In genomic region chr5:24604656-24605100, GRCm38 (mm10) we compare ENCODE assay signal across 8 mouse cellular contexts. TPM values are rescaled to one million over a fixed set of nuclear protein-coding genes. Genes with fewer than 3 reads are reported as not detected.
A peak's percentile ranks its signal among the peaks of the same experiment; 100 is the strongest.
DNase-seq lines count a peak whose midpoint lies in the region; ATAC-seq lines count a peak whose summit lies in the region.

No protein-coding gene starts in this region.

- peak overlapping the region; percentile 92 for H3K9ac ChIP-seq in hindbrain, embryonic 13.5 days

- H3K4me2 ChIP-seq in hindbrain, embryonic 13.5 days, result peak overlapping the region; percentile 92

- H3K4me1 ChIP-seq in hindbrain, embryonic 13.5 days (replicated peaks), result peaks cover 75% of the 10 kb centered on the region

- intact Hi-C loops in left cerebral cortex, postnatal 14 days (cut with DNase I), result no loop called here

- H3K9me3 ChIP-seq in hindbrain, embryonic 13.5 days, result no peaks in the 10 kb centered on the region

- peak; percentile 71 for ATAC-seq in hindbrain, embryonic 13.5 days (ENCODE audit: low FRiP score)

- H3K36me3 ChIP-seq in hindbrain, embryonic 13.5 days, result no peaks in the 10 kb centered on the region

- peak overlapping the region; percentile 60 for H3K4me3 ChIP-seq in hindbrain, embryonic 13.5 days

- under 1% methylated on average over 46 of the region's 46 CpGs for WGBS in hindbrain, embryonic 13.5 days

- DNase-seq in adrenal gland, adult (ENCODE audit: inconsistent age in 2 of 2, low spot score in 1 of 2), result peak; percentile 95 to 97
- peak; percentile 87 for DNase-seq in cerebellum, adult 9-11 months
- DNase-seq in gastrocnemius, adult 18-20 months (ENCODE audit: low spot score), result peak; percentile 93
- DNase-seq in left cerebral cortex, postnatal 14 days (ENCODE audit: low spot score in 2 of 2), result peak; percentile 66 to 77
- DNase-seq in mesoderm, embryonic 11.5 days (ENCODE audit: low read depth, low spot score), result peak; percentile 91
- peak; percentile 91 for DNase-seq in skeletal muscle tissue, adult 2 months (ENCODE audit: low read depth, low spot score)
- no peak for DNase-seq in thymus, postnatal 36 days

- peak overlapping the region; percentile 99 for H3K27ac ChIP-seq in hindbrain, embryonic 13.5 days

- H3K27me3 ChIP-seq in hindbrain, embryonic 13.5 days, result 0 out of 2 replicates have a peak, but pooled peaks cover 3% of the 10 kb centered on the region

RNA-seq across cellular contexts. Expression of gene Chpf2, which starts 18.1 kb away (rescaled TPM):
- 10 to 100 TPM in 1 of 2 experiments, 1 to 10 TPM in 1; 8.9 to 10.3 TPM for total RNA-seq in gastrocnemius, adult 18-20 months (2021)
- 17.4 and 19.9 TPM in 2 replicates for polyA plus RNA-seq in hindbrain, embryonic 13.5 days (2015; fragmentation: Nextera tagmentation; extraction: Ambion mirVana)
- total RNA-seq in left cerebral cortex, postnatal 14 days (2021), result 10 to 100 TPM; 65.1 to 73.8 TPM

RNA-seq across cellular contexts. Expression of gene Smarcd3, which starts 19.5 kb away (rescaled TPM):
- total RNA-seq in gastrocnemius, adult 18-20 months (2021), result 100 to 1,000 TPM; 199 to 207 TPM
- 86.2 and 87.6 TPM in 2 replicates for polyA plus RNA-seq in hindbrain, embryonic 13.5 days (2015; fragmentation: Nextera tagmentation; extraction: Ambion mirVana)
- 100 to 1,000 TPM; 102 to 110 TPM for total RNA-seq in left cerebral cortex, postnatal 14 days (2021)

RNA-seq across cellular contexts. Expression of gene Abcf2, which starts 27.4 kb away (rescaled TPM):
- total RNA-seq in gastrocnemius, adult 18-20 months (2021), result 100 to 1,000 TPM; 108 to 112 TPM
- polyA plus RNA-seq in hindbrain, embryonic 13.5 days (2015; fragmentation: Nextera tagmentation; extraction: Ambion mirVana), result 91.6 and 92.3 TPM in 2 replicates
- 10 to 100 TPM; 62.0 to 64.8 TPM for total RNA-seq in left cerebral cortex, postnatal 14 days (2021)

RNA-seq across cellular contexts. Expression of gene 4931409K22Rik, which starts 48.1 kb away (rescaled TPM):
- total RNA-seq in gastrocnemius, adult 18-20 months (2021), result not detected
- 0.12 and 0.19 TPM in 2 replicates for polyA plus RNA-seq in hindbrain, embryonic 13.5 days (2015; fragmentation: Nextera tagmentation; extraction: Ambion mirVana)
- total RNA-seq in left cerebral cortex, postnatal 14 days (2021), result under 1 TPM in 1 of 2 experiments, not detected in 1; 0.13 TPM

Comparison
In these comparisons a context has a peak if more than half of its experiments do, and no peak if none do; other contexts are left out.
1. DNase-seq: peak in adrenal gland, adult (2 of 2), cerebellum, adult 9-11 months (single experiment), gastrocnemius, adult 18-20 months (single experiment), left cerebral cortex, postnatal 14 days (2 of 2), mesoderm, embryonic 11.5 days (single experiment) and skeletal muscle tissue, adult 2 months (single experiment); none in thymus, postnatal 36 days (0 of 2).
2. RNA of gene Chpf2, which starts 18.1 kb away (total RNA-seq): 65.1 to 73.8 TPM in left cerebral cortex, postnatal 14 days; 8.9 to 10.3 TPM in gastrocnemius, adult 18-20 months; every median in the first group is over 4 times any median in the second.